Mouse (Mus musculus) intestine, embryonic 14.5 days (tissue): Measurements from ENCODE around the gene Pgs1. TPM values are rescaled to one million over a fixed set of nuclear protein-coding genes. Genes with fewer than 3 reads are reported as not detected.

ENCODE experiments used
- ATAC-seq: fragments of 200-750 bp; cut with Nextera tagmentation; replicated peaks from 2 replicates; pipeline ENCODE4 v1.8.0; 2017; ENCODE audit warnings: low read depth, moderate number of reproducible peaks, moderate TSS enrichment, moderate library complexity; ENCODE audit not compliant: low FRiP score, low TSS enrichment
- DNase-seq: peaks from one replicate; pipeline ENCODE4 v3.0.0-alpha.2; 2018; ENCODE audit warnings: low spot score
- H3K27ac ChIP-seq: fragments of 300-500 bp; sonication (generic); 2 replicates; pipeline ENCODE4 v1.5.1; 2014; ENCODE audit warnings: low read depth, mild to moderate bottlenecking, control low read depth
- H3K27me3 ChIP-seq: fragments of 300-500 bp; sonication (generic); replicated peaks from 2 replicates; pipeline ENCODE4 v1.6.1; 2014; ENCODE audit warnings: low read length, control low read depth; ENCODE audit not compliant: control insufficient read depth, insufficient read depth
- H3K36me3 ChIP-seq: fragments of 300-500 bp; sonication (generic); 2 replicates; pipeline ENCODE4 v1.6.1; 2014; ENCODE audit warnings: low read length, control low read depth; ENCODE audit not compliant: control insufficient read depth, insufficient read depth
- H3K4me1 ChIP-seq: fragments of 300-500 bp; sonication (generic); replicated peaks from 2 replicates; pipeline ENCODE4 v1.6.1; 2014; ENCODE audit warnings: low read length, control low read depth, mixed read lengths; ENCODE audit not compliant: control insufficient read depth, insufficient read depth
- H3K4me2 ChIP-seq: fragments of 300-500 bp; sonication (generic); 2 replicates; pipeline ENCODE4 v1.6.1; 2014; ENCODE audit warnings: low read length
- H3K4me3 ChIP-seq: fragments of 300-500 bp; sonication (generic); 2 replicates; pipeline ENCODE4 v1.5.1; 2014; ENCODE audit warnings: low read depth, low read length, control low read depth, mixed read lengths
- H3K9ac ChIP-seq: fragments of 300-500 bp; sonication (generic); 2 replicates; pipeline ENCODE4 v1.6.1; 2014; ENCODE audit warnings: mild to moderate bottlenecking, low read length
- H3K9me3 ChIP-seq: fragments of 300-500 bp; sonication (generic); 2 replicates; pipeline ENCODE4 v1.6.1; 2016; ENCODE audit warnings: low read length, control low read depth; ENCODE audit not compliant: control insufficient read depth
- WGBS: fragments of 180-500 bp; shearing (Covaris S2); extraction: QIAGEN DNeasy Blood & Tissue Kit; methylation state at CpG from one replicate; pipeline ENCODE4 v1.1.7; 2014; 5-methylcytosine and 5-hydroxymethylcytosine counted together
- polyA plus RNA-seq: library from polyadenylated mRNA; unstranded; fragments of >200 nt; fragmentation: Nextera tagmentation; extraction: Ambion mirVana; gene quantifications from 2 replicates; pipeline ENCODE4 v1.2.1, GENCODE M21; 2014

Gene Pgs1
- polyA plus RNA-seq, 1 experiment from 2014 or later = 31.6 TPM

GRCm38 (mm10) chr11:117959166-117959565 is 26.9 kb upstream of the Pgs1 start:
- no peaks in the 10 kb centered on the region for H3K36me3 ChIP-seq
- no peak overlapping the region for H3K4me3 ChIP-seq
- ATAC-seq (no peak), DNase-seq (no peak)
- no peak overlapping the region for H3K9ac ChIP-seq
- peaks cover 43% of the 10 kb centered on the region for H3K4me1 ChIP-seq
- no peak overlapping the region for H3K27ac ChIP-seq
- H3K27me3 ChIP-seq = no peaks in the 10 kb centered on the region
- 88% methylated on average over 4 of the region's 4 CpGs for WGBS
- no peaks in the 10 kb centered on the region for H3K9me3 ChIP-seq
- H3K4me2 ChIP-seq = no peak overlapping the region

GRCm38 (mm10) chr11:117959741-117960381 is 26.2 kb upstream of the Pgs1 start:
- DNase-seq = no peak
- no peaks in the 10 kb centered on the region for H3K36me3 ChIP-seq
- no peak overlapping the region for H3K4me2 ChIP-seq
- no peak overlapping the region for H3K27ac ChIP-seq
- no peak for ATAC-seq
- H3K27me3 ChIP-seq = no peaks in the 10 kb centered on the region
- H3K4me1 ChIP-seq = peaks cover 43% of the 10 kb centered on the region
- no peak overlapping the region for H3K4me3 ChIP-seq
- no peaks in the 10 kb centered on the region for H3K9me3 ChIP-seq
- H3K9ac ChIP-seq = no peak overlapping the region
- 57% methylated on average over 17 of the region's 17 CpGs for WGBS

- no peaks in the 10 kb centered on the region for H3K36me3 ChIP-seq
- no peak overlapping the region for H3K4me3 ChIP-seq
- H3K4me2 ChIP-seq = no peak overlapping the region
- peak overlapping the region; percentile 97 for H3K27ac ChIP-seq
- H3K4me1 ChIP-seq = peaks cover 44% of the 10 kb centered on the region
- no peaks in the 10 kb centered on the region for H3K27me3 ChIP-seq
- no peaks in the 10 kb centered on the region for H3K9me3 ChIP-seq
- DNase-seq (no peak), ATAC-seq (no peak)
- H3K9ac ChIP-seq = no peak overlapping the region
Observed at GRCm38 (mm10) chr11:117960601-117961000, 25.5 kb upstream of the Pgs1 start.

- H3K9ac ChIP-seq = peak overlapping the region; percentile 31
Observed at GRCm38 (mm10) chr11:117962228-117963067, 23.6 kb upstream of the Pgs1 start.

GRCm38 (mm10) chr11:117963091-117963793 is 22.9 kb upstream of the Pgs1 start:
- peak overlapping the region; percentile 78 for H3K4me2 ChIP-seq
- ATAC-seq (peak; percentile 87), DNase-seq (peak; percentile 100)
- peaks cover 4% of the 10 kb centered on the region; the same call in 1 of the 2 replicates for H3K36me3 ChIP-seq
- WGBS = under 1% methylated on average over 40 of the region's 40 CpGs
- H3K9me3 ChIP-seq = no peaks in the 10 kb centered on the region
- H3K4me3 ChIP-seq = peak overlapping the region; percentile 38
- peak overlapping the region; percentile 41 for H3K9ac ChIP-seq
- no peaks in the 10 kb centered on the region for H3K27me3 ChIP-seq
- H3K27ac ChIP-seq = peak overlapping the region; percentile 97
- peaks cover 67% of the 10 kb centered on the region for H3K4me1 ChIP-seq

More at GRCm38 (mm10) chr11:117962228-117963067, 23.6 kb upstream of the Pgs1 start:
- H3K4me2 ChIP-seq = peak overlapping the region; percentile 78
- H3K36me3 ChIP-seq = peaks cover 4% of the 10 kb centered on the region; the same call in 1 of the 2 replicates
- peak overlapping the region; percentile 38; the same call in 1 of the 2 replicates for H3K4me3 ChIP-seq
- no peaks in the 10 kb centered on the region for H3K9me3 ChIP-seq
- H3K27me3 ChIP-seq = no peaks in the 10 kb centered on the region
- peak; percentile 73 for ATAC-seq
- WGBS = 23% methylated on average over 10 of the region's 10 CpGs
- DNase-seq = peak; percentile 83
- H3K27ac ChIP-seq = peak overlapping the region; percentile 97
- peaks cover 61% of the 10 kb centered on the region for H3K4me1 ChIP-seq

GRCm38 (mm10) chr11:117963872-117964271 is 22.2 kb upstream of the Pgs1 start:
- no peak for ATAC-seq
- no peak for DNase-seq
- H3K36me3 ChIP-seq = peaks cover 4% of the 10 kb centered on the region; the same call in 1 of the 2 replicates
- H3K9ac ChIP-seq = peak overlapping the region; percentile 41
- no peaks in the 10 kb centered on the region for H3K9me3 ChIP-seq
- H3K4me2 ChIP-seq = peak overlapping the region; percentile 78
- H3K4me3 ChIP-seq = peak overlapping the region; percentile 38
- H3K27me3 ChIP-seq = no peaks in the 10 kb centered on the region
- WGBS = 1% methylated on average over 9 of the region's 9 CpGs
- peak overlapping the region; percentile 97 for H3K27ac ChIP-seq
- peaks cover 67% of the 10 kb centered on the region for H3K4me1 ChIP-seq

GRCm38 (mm10) chr11:117964294-117964693 is 21.8 kb upstream of the Pgs1 start:
- peaks cover 4% of the 10 kb centered on the region; the same call in 1 of the 2 replicates for H3K36me3 ChIP-seq
- no peaks in the 10 kb centered on the region for H3K27me3 ChIP-seq
- H3K27ac ChIP-seq = peak overlapping the region; percentile 97
- 24% methylated on average over 1 of the region's 1 CpGs for WGBS
- no peak for ATAC-seq
- peaks cover 67% of the 10 kb centered on the region for H3K4me1 ChIP-seq
- H3K9ac ChIP-seq = no peak overlapping the region
- DNase-seq = no peak
- no peak overlapping the region for H3K4me3 ChIP-seq
- no peaks in the 10 kb centered on the region for H3K9me3 ChIP-seq
- peak overlapping the region; percentile 78 for H3K4me2 ChIP-seq

GRCm38 (mm10) chr11:117965052-117965451 is 21.0 kb upstream of the Pgs1 start:
- Histone ChIP-seq H3K27ac (peak overlapping the region; percentile 97; the same call in 1 of the 2 replicates), H3K4me2 (no peak overlapping the region), H3K27me3 (no peaks in the 10 kb centered on the region), H3K9ac (no peak overlapping the region), H3K36me3 (peaks cover 4% of the 10 kb centered on the region; the same call in 1 of the 2 replicates), H3K4me1 (peaks cover 68% of the 10 kb centered on the region), H3K9me3 (no peaks in the 10 kb centered on the region), H3K4me3 (no peak overlapping the region)
- no peak for ATAC-seq
- WGBS = 40% methylated on average over 7 of the region's 7 CpGs
- DNase-seq = no peak
